Mouse (Mus musculus) cerebellum, postnatal 10 days (tissue): ENCODE measurements at regions not wholly inside any gene's neighbourhood (a gene's known extent, or its start where the extent isn't known, plus 50 kb on each side); places are given as distances from the start of the nearest gene placed in this dataset.

Experiments
- DNase-seq, 2 experiments: peaks; one replicate each; pipeline ENCODE4 v3.0.0; 2021; ENCODE audit warnings: mixed read lengths in 2 of 2

DNA sequence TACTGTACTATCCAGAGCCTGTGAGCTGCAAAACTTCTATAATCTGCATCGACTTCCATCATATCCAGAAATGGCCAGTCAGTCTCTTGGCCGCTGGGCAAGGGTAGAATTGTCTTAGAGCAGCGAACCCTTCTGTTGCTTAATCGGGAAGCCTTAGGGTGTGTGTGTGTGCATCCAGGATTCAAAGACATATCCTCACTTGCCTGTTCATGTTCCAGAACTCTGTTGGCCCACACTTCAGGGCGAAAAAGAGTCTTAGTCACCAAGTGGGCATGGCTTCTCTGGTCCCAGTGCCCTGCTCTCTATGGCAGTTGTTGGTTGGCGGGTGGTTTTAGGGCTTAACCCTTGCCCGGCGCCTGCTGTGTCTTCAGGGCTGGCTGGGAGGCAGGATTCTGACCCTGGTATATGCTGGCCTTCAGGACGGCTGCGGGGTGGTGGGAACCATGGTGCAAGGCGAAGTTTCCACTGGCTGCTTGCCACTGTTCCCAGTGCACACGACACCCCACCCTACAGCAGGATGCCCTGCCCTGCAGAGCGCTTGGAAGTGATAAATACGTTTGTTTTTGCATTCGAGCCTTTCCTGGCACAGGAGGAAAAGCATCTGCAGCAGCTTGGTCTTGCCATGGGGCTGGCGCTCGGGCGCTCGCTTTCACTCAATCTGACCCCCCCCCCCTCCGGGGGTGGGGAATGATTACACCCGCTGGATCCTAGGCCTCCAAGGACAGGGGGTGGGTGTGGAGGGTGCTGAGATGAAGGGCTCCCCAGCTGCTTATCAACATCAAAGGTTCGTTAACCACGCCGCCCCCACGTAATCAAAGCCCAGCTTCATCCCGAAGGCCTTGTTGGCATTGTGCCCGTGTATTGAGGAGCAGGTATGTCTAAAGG, 54.9 kb upstream of the Itga6 start:
- peak; percentile 65 for DNase-seq

DNA sequence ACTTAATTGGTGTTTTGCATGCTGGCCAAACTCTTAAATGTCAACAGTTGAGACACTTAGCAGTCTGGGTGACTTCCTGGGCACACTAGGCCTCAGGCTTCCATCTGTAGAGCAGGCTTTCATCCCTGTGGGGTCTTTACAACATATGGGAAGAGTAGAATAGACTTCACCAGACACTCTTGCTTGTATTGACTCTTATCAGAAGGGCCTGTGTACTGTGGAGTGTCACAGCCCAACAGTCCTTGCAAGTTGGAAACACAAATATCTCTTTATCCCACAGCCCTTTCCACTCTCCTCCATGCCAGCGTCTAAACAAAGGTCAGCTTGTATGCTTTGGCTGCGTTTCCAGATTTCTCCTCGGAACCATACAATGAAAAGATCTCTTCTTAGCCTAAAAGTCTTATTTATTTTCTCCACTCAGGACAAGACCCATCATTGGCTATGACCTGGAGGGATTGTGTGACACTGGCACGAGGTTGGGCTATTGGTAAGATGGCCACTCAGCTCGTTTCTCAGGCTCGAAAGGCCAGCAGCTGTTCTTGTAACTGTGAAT, 50.6 kb upstream of the Itga6 start:
- peak in 1 of 2 experiments; percentile 10 for DNase-seq
